Mouse (Mus musculus) liver, embryonic 11.5 days (tissue): ENCODE results near the gene Gcc2. TPM values are rescaled to one million over a fixed set of nuclear protein-coding genes. Genes with fewer than 3 reads are reported as not detected.
"Not testable (repeated sequence)": the region's sequence is repeated elsewhere in the genome, so short reads cannot be mapped to it uniquely, and the experiment has no call there.

Experiments
- ATAC-seq: fragments of 200-750 bp; cut with Nextera tagmentation; replicated peaks from 2 replicates; pipeline ENCODE4 v1.8.0; 2017; ENCODE audit warnings: moderate number of reproducible peaks, mild to moderate bottlenecking, moderate TSS enrichment, moderate library complexity; ENCODE audit not compliant: low FRiP score
- DNase-seq: peaks from one replicate; pipeline ENCODE4 v3.0.0-alpha.2; 2017; ENCODE audit warnings: low spot score
- H3K27ac ChIP-seq: fragments of 300-500 bp; sonication (generic); 2 replicates; pipeline ENCODE4 v1.5.1; 2014; ENCODE audit warnings: mild to moderate bottlenecking, low read depth, low read length, control low read depth
- H3K27me3 ChIP-seq: fragments of 300-500 bp; sonication (generic); replicated peaks from 2 replicates; pipeline ENCODE4 v1.6.1; 2014; ENCODE audit warnings: low read length, mixed read lengths; ENCODE audit not compliant: control insufficient read depth, insufficient read depth
- H3K36me3 ChIP-seq: fragments of 300-500 bp; sonication (generic); 2 replicates; pipeline ENCODE4 v1.6.1; 2014; ENCODE audit warnings: mild to moderate bottlenecking, low read length, moderate library complexity, mixed read lengths; ENCODE audit not compliant: control insufficient read depth, insufficient read depth
- H3K4me1 ChIP-seq: fragments of 300-500 bp; sonication (generic); replicated peaks from 2 replicates; pipeline ENCODE4 v1.6.1; 2014; ENCODE audit warnings: low read length, mixed read lengths; ENCODE audit not compliant: control insufficient read depth, insufficient read depth
- H3K4me2 ChIP-seq: fragments of 300-500 bp; sonication (generic); 2 replicates; pipeline ENCODE4 v1.6.1; 2014; ENCODE audit warnings: mild to moderate bottlenecking, control low read depth, moderate library complexity
- H3K4me3 ChIP-seq: fragments of 300-500 bp; sonication (generic); 2 replicates; pipeline ENCODE4 v1.5.1; 2014; ENCODE audit warnings: low read depth, low read length, control low read depth
- H3K9ac ChIP-seq: fragments of 300-500 bp; sonication (generic); 2 replicates; pipeline ENCODE4 v1.6.1; 2014; ENCODE audit warnings: low read depth, low read length, control low read depth
- H3K9me3 ChIP-seq: fragments of 300-500 bp; sonication (generic); 2 replicates; pipeline ENCODE4 v1.6.1; 2016; ENCODE audit warnings: low read length, inconsistent platforms, mixed read lengths; ENCODE audit not compliant: control insufficient read depth
- WGBS: fragments of 180-500 bp; shearing (Covaris S2); extraction: QIAGEN DNeasy Blood & Tissue Kit; methylation state at CpG from one replicate; pipeline ENCODE4 v1.1.7; 2014; 5-methylcytosine and 5-hydroxymethylcytosine counted together
- polyA plus RNA-seq: library from polyadenylated mRNA; unstranded; fragments of >200 nt; fragmentation: Nextera tagmentation; extraction: Ambion mirVana; gene quantifications from 2 replicates; pipeline ENCODE4 v1.2.1, GENCODE M21; 2014

The Gcc2 gene
- polyA plus RNA-seq, 1 experiment from 2014 or later = 37.6 TPM

GRCm38 (mm10) chr10:58236613-58237012 lies 18.7 kb upstream of the Gcc2 start, which contains the start of gene Gm4981:
Gene Gm4981, minus strand, starts transcription at chr10:58236701.
- no peak within 1 kb of the TSS for H3K4me2 ChIP-seq
- H3K4me1 ChIP-seq = no peaks in the 10 kb centered on the region
- 78% methylated on average over 10 of the region's 10 CpGs for WGBS
- ATAC-seq (no peak), DNase-seq (no peak)
- peaks cover 7% of the 10 kb centered on the region for H3K9me3 ChIP-seq
- no peaks in the 10 kb centered on the region for H3K36me3 ChIP-seq
- H3K27ac ChIP-seq = no peak within 1 kb of the TSS
- H3K4me3 ChIP-seq = no peak within 1 kb of the TSS
- no peaks in the 10 kb centered on the region for H3K27me3 ChIP-seq
- H3K9ac ChIP-seq = no peak within 1 kb of the TSS

GRCm38 (mm10) chr10:58238984-58239740 lies 16.1 kb upstream of the Gcc2 start:
- DNase-seq (peak; percentile 70), ATAC-seq (peak; percentile 80)
- not testable (repeated sequence) for H3K4me3 ChIP-seq, H3K27ac ChIP-seq, H3K4me1 ChIP-seq, H3K36me3 ChIP-seq, H3K9me3 ChIP-seq, H3K9ac ChIP-seq, H3K27me3 ChIP-seq, H3K4me2 ChIP-seq
- 75% methylated on average over 8 of the region's 8 CpGs for WGBS

- ATAC-seq = no peak
- Histone ChIP-seq H3K4me1 (peaks cover under 1% of the 10 kb centered on the region; the same call in 1 of the 2 replicates), H3K9ac (no peak overlapping the region), H3K4me3 (no peak overlapping the region), H3K27me3 (no peaks in the 10 kb centered on the region), H3K9me3 (no peaks in the 10 kb centered on the region), H3K36me3 (no peaks in the 10 kb centered on the region), H3K4me2 (no peak overlapping the region), H3K27ac (no peak overlapping the region)
- WGBS = 23% methylated on average over 1 of the region's 1 CpGs
- DNase-seq = no peak
Measured at GRCm38 (mm10) chr10:58249535-58249934, 5.8 kb upstream of the Gcc2 start.

- Histone ChIP-seq H3K27me3 (no peaks in the 10 kb centered on the region), H3K36me3 (no peaks in the 10 kb centered on the region; the same call in 1 of the 2 replicates), H3K9me3 (no peaks in the 10 kb centered on the region), H3K4me3 (peak overlapping the region; percentile 80), H3K27ac (no peak overlapping the region), H3K4me2 (peak overlapping the region; percentile 80), H3K4me1 (peaks cover 6% of the 10 kb centered on the region; the same call in 1 of the 2 replicates), H3K9ac (peak overlapping the region; percentile 69)
- DNase-seq = no peak
- ATAC-seq = peak; percentile 18; the same call in 1 of the 2 replicates
- 30% methylated on average over 6 of the region's 6 CpGs for WGBS
Measured at GRCm38 (mm10) chr10:58254635-58255175, 592 bp upstream of the Gcc2 start.

- H3K4me3 ChIP-seq = peak overlapping the region; percentile 80
- peak overlapping the region; percentile 80 for H3K4me2 ChIP-seq
- ATAC-seq (no peak), DNase-seq (no peak)
- peaks cover 6% of the 10 kb centered on the region; the same call in 1 of the 2 replicates for H3K4me1 ChIP-seq
- H3K36me3 ChIP-seq = peaks cover 2% of the 10 kb centered on the region; the same call in 1 of the 2 replicates
- no peaks in the 10 kb centered on the region for H3K9me3 ChIP-seq
- H3K27me3 ChIP-seq = no peaks in the 10 kb centered on the region
- H3K27ac ChIP-seq = no peak overlapping the region
- H3K9ac ChIP-seq = peak overlapping the region; percentile 69
- WGBS = under 1% methylated on average over 4 of the region's 4 CpGs
Measured at GRCm38 (mm10) chr10:58255954-58256353, 657 bp downstream of the Gcc2 start.

- peaks cover 6% of the 10 kb centered on the region; the same call in 1 of the 2 replicates for H3K4me1 ChIP-seq
- no peaks in the 10 kb centered on the region for H3K9me3 ChIP-seq
- no peak overlapping the region for H3K9ac ChIP-seq
- no peak overlapping the region for H3K27ac ChIP-seq
- ATAC-seq (no peak), DNase-seq (no peak)
- H3K4me2 ChIP-seq = no peak overlapping the region
- no peaks in the 10 kb centered on the region for H3K27me3 ChIP-seq
- H3K4me3 ChIP-seq = no peak overlapping the region
- WGBS = 69% methylated on average over 5 of the region's 5 CpGs
- peaks cover 6% of the 10 kb centered on the region for H3K36me3 ChIP-seq
Measured at GRCm38 (mm10) chr10:58258466-58258865, 3.2 kb downstream of the Gcc2 start.

GRCm38 (mm10) chr10:58282238-58282637 lies 26.9 kb downstream of the Gcc2 start:
- H3K4me3 ChIP-seq = no peak overlapping the region
- H3K27ac ChIP-seq = no peak overlapping the region
- no peaks in the 10 kb centered on the region for H3K4me1 ChIP-seq
- no peaks in the 10 kb centered on the region for H3K27me3 ChIP-seq
- H3K36me3 ChIP-seq = peaks cover 16% of the 10 kb centered on the region
- no peak for ATAC-seq
- 89% methylated on average over 7 of the region's 7 CpGs for WGBS
- DNase-seq = no peak
- H3K4me2 ChIP-seq = no peak overlapping the region
- H3K9ac ChIP-seq = no peak overlapping the region
- H3K9me3 ChIP-seq = no peaks in the 10 kb centered on the region

GRCm38 (mm10) chr10:58290742-58291141 lies 35.4 kb downstream of the Gcc2 start:
- 49% methylated on average over 3 of the region's 3 CpGs for WGBS
- peaks cover 23% of the 10 kb centered on the region for H3K36me3 ChIP-seq
- H3K9me3 ChIP-seq = no peaks in the 10 kb centered on the region
- H3K4me3 ChIP-seq = no peak overlapping the region
- ATAC-seq = peak; percentile 70
- no peak overlapping the region for H3K27ac ChIP-seq
- no peaks in the 10 kb centered on the region for H3K27me3 ChIP-seq
- H3K4me2 ChIP-seq = no peak overlapping the region
- no peak for DNase-seq
- peaks cover 3% of the 10 kb centered on the region for H3K4me1 ChIP-seq
- no peak overlapping the region for H3K9ac ChIP-seq

GRCm38 (mm10) chr10:58294246-58294645 lies 38.9 kb downstream of the Gcc2 start:
- no peak for ATAC-seq
- peaks cover 26% of the 10 kb centered on the region for H3K36me3 ChIP-seq
- WGBS = 90% methylated on average over 3 of the region's 3 CpGs

More at GRCm38 (mm10) chr10:58294246-58294645, 38.9 kb downstream of the Gcc2 start:
- no peaks in the 10 kb centered on the region for H3K27me3 ChIP-seq
- no peak overlapping the region for H3K27ac ChIP-seq
- H3K9me3 ChIP-seq = no peaks in the 10 kb centered on the region
- DNase-seq = no peak
- H3K4me1 ChIP-seq = peaks cover 3% of the 10 kb centered on the region
- no peak overlapping the region for H3K4me3 ChIP-seq
- no peak overlapping the region for H3K9ac ChIP-seq
- H3K4me2 ChIP-seq = no peak overlapping the region
